Mouse (Mus musculus) megakaryocyte, adult 5-6 weeks (primary cell): Measurements from ENCODE around the gene RPS10-NUDT3. TPM values are rescaled to one million over a fixed set of nuclear protein-coding genes. Genes with fewer than 3 reads are reported as not detected.

ENCODE experiments used
- ATAC-seq: 2 replicates; pipeline ENCODE4 v1.8.0; 2016; ENCODE audit warnings: mild to moderate bottlenecking, inconsistent platforms; ENCODE audit not compliant: poor library complexity, severe bottlenecking
- total RNA-seq, 2 experiments: library from RNA; stranded (forward) in 1 of 2; stranded (reverse) in 1 of 2; fragments of 153-499, 151-499 nt in 1 of 2; fragments of 221-1000, 200-1000 nt in 1 of 2; gene quantifications; 2 replicates each; pipeline versions ENCODE4 v1.2.3 to v1.2.4; 2015 to 2017

Gene RPS10-NUDT3
- total RNA-seq, 2 experiments from 2014 or later, result not detected

DNA sequence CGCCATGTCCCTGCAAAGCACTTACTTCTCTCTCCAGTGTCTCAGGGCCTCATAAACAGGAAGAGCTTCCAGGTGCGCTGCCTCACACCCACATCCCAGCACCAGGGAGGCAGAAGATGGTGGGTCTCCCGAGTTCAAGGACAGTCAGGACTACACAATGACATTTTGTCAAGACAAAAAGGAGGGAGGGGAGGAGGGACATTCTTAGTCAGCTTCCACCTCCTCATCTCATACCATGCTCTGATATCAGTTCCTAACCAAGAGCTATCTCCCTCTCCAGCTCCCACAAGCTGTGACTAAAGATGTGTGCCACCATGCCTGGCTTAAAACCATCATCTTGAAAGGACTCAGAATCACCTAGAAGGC is 23.5 kb downstream of the RPS10-NUDT3 start:
- no peak for ATAC-seq

DNA sequence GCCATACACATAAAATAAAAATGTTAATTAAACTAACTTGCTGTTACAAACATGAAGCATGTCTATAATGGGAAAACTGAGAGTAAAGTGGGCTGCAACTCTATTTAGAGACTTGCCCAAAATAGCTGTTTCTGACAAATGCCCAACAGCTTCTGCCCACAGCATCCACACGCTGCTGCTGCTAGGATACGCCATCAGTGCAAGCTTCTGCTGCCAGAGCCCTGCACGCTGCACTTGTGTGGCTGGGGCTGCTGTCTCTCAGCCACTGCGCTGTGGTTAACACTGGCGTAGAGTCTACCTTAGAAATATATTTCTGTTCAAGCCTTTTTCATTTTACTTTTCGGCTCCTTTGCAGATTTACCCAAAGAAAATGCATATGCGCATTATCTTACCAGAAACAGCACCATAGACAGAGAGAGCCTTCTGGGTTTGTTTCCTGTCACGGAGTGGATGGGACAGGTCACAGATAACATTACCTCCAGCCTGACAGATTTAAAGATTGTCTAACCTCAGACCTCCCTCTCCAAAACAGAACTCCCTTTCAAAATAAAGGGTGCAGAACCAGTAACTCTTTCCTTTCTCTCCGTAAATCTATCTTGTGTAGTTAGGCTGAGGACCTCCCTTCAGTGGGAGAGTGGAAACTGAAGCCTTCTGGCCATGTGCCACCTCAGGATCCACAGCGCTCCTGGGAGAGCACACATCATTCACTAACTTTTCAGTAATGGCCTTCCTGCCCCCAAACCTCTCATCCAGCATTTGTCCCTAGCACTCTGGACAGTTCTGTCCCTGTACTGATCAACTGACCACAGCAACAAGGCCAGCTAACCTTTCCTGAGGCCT is 24.1 kb downstream of the RPS10-NUDT3 start:
- no peak for ATAC-seq

DNA sequence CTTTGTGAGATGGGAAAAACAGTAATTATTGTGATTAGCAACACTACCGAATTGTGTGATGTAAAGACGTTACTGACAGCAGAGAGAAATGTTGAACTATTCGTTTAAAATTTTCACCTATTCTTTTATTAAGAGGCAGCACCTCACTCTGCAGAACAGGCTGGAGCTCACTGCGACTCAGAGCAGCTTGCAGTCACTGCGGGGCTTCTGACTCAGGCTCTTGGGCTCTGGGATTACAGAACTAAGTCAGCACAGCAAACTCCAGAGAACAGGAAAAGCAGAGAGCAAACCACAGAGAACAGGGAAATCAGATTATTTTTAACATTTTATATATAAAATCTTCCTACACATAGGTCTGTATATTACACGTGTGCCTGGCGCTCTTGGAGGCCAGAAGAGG is 25.4 kb downstream of the RPS10-NUDT3 start:
- ATAC-seq, result no peak

DNA sequence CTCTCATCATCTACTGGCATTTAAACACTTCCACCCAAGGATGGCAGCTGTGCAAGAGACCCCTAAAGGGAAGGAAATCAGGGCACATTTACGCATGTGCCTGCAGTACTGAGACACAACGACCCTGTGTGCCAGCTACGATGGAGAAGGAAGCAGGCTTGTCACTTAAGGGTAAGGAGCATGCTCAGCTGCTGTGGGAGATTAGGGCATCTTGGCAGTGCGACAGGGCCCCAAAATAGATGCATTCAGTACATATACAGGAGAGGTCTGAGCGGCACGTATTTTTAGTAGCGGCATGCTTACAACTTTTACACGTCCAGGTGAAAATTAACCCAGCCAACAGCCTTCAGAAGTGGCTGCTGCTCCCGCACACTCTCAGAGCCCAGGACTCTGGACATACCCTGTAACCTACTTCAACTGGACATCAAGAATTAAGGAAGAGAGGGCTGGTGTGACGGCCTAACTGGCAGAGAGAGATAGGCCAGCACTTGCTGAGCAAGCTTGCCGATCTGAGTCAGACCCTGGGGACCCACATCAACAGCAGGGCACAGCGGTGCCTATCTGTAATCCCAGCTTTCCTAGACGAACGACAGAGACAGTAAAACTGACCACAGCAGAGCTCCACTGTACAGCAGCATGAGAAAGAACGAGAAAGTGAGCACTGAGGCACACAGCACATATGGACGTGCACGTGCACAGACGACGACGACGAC is 31.3 kb downstream of the RPS10-NUDT3 start:
- no peak for ATAC-seq

DNA sequence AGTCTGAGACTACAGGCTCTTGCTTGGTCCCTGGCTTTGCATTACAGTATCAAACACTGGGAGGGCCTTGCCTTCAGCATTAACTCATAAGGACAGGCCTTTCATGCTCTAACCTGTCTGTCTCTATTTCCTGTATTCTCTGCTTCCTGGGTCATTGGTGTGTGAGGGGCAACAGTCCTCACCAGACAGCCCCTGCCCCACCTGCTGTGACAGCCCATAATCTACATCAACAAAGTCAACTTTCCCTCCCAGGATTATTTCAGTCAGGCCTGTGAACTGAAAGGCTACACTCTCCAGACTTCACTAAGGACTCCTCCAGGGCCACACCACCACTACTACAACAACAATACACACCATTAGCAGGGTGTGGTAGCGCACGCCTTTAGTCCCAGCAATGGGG is 32.0 kb downstream of the RPS10-NUDT3 start:
- no peak for ATAC-seq

DNA sequence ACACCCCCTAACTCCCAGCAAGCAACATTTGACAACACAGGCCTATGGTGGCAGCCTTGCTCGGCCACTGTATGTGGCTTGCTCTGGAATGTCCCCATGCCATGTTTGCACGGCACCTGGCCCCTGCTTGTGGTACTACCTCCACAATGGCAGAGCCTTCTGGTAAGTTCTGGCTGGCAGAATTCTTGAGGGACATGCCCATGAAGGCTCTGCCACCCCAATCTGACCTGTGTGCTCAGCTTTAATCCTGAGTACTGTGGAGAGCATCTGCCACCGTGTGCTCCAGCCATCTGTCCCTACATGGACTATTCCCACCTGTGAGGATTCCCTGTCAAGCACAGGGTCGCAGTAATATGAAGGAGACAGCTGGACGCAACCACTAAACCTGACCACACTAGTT is 34.2 kb downstream of the RPS10-NUDT3 start:
- ATAC-seq, result no peak

DNA sequence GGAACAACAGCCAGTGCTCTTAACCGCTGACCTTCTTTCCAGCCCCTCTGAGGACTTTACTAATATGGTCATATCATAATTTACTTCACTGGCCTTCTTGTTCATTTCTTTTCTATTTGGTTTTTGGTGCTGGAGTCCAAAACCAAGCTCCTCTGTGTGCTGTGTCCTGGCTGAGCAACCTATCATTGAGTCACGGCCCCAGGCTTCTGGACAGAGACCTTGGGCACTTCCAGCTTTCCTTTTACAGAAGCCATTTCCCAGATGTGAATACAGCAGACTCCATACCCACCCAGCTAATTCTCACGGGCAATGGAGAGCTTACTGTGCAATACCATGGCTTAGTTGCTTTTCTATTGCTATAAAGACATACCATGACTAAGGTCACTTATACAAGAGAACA is 34.7 kb downstream of the RPS10-NUDT3 start:
- ATAC-seq, result no peak

DNA sequence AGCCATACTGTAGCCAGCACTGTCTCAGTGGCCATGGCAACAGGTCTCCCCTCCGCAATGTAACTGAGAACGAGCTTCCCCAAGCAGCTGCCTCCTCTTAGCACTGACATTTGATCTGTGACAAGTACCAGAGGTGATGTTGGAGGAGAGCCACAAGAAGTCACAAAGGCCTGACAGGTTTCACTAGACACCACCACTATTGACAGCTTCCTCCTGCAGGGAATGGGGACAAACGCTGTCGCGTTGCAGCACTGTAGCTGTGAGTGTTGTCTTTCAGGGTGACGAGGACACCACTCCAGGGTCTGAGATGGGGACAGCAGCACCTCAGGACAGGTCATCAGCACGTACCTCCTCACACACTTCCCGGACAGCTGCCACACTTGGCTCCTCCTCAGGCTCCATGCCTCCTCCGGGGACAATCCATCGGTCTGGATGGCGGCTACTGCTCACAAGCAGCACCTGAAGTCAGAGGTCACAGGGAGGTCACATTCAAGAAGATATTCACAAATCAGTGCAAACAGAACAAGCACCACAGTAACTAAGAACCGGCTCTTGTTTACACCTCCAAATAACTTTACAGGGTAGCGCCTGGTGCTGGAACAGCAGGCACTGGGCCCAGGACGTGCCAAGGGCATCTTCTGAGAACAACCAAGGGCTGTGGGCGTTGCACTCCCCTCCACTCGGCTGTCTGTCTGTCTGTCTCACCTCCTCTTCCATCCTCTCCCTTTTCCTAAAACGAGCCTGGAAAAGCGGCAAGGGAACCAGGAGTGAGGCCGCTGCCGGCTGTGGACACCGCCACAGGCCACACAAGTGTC is 38.4 kb downstream of the RPS10-NUDT3 start:
- no peak for ATAC-seq

DNA sequence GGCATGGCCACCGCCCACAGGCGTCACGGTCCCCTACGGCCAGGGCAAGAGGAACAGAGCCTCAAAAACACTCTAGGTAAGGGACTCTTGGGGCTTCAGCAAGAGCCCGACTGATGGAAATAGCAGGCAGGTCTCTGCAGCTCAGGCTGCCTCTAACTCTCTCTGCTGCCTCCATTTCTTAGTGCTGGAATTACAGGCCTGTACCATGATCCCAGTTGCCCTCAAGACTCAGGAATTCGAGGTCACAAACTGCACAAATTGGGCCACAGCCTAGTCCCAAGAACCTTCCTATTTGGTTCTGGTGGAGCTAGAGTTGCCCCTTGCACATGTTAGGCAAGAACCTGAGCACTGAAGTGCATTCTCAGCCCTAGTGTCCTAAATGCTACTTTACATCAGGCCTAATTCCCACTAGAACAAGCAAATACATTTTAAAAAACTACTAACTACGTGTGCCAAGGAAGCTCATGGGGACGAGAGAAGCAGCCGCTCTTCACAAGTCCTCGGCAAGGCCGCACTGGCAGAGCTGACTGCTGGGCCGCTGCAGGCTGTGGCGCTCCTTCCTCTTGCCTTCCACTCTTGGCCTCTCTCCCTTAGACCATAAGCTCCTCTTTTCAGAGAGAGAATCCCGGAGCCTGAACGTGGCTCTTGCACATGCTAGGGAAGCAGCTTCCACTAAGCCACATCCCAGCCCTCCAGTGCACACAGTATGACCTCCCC is 39.2 kb downstream of the RPS10-NUDT3 start:
- ATAC-seq, result no peak

DNA sequence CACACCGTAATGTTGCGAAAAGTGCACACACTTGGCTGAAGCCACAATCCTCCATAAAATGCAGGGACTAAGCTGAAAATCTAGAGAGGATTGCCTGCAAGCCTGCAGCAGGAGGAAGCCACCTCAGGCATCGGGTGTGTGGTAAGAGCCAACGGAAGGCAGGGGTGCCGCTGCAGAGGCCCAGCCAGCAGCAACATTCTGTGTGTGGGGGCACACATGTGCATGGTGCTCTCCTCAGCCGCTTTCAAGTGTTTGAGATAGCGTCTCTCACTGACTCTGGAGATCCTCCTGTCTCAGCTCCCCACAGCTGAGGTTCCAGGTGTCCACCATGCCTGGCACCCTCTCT is 42.5 kb downstream of the RPS10-NUDT3 start:
- 0 out of 2 replicates have a peak, but pooled peaks have one; percentile 57 for ATAC-seq

DNA sequence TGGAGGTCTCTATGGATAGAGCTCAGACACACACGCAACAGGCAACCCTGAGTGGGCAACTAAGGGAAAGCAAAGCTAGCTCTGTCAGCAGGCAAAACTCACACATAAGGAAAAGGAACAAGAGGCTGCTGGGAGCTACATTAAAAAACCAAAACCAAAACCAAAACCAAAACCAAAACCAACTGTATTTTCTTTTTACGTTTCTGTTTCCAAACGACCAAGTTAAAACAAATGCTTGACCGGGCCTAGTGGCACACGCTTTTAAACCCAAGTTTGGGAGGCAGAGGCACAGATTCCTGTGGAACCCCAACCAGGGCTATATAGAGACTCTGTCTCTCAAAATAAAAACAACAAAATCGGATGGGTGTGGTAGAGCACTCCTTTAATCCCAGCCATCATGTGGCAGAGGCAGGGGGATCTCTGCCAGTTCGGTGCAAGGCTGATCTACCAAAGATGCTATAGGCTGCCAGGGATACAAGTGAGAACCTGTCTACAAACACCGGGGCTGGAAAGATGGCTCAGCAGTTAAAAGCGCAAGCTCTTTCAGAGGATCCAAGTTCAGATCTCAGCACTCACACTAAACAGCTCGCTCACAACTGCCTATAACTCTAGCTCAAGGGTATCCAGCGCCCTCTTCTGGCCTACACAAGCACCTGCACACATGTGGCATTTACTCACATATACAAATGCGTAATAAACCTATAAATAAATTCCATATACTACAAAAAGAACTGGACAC is 43.0 kb downstream of the RPS10-NUDT3 start:
- ATAC-seq, result peak; percentile 82

DNA sequence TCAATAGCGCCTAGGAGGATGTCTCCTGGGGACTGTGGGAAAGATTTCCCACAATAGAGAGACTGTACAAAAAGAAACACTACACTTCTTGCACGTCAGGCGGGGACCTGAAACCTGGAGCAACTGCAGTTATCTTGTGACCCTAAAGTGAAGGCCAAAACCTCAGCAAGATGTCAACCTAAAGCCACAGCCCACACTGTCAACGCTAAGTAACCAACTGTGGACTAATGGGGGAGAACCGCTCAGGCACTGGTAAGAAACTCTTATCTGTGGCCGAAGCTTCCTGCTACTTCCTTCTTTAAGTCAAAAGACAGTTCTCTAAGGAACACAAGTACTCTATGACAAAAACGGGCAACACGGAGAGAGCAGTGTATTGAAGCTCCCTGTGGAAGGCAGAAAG is 46.8 kb downstream of the RPS10-NUDT3 start:
- ATAC-seq, result peak; percentile 54

DNA sequence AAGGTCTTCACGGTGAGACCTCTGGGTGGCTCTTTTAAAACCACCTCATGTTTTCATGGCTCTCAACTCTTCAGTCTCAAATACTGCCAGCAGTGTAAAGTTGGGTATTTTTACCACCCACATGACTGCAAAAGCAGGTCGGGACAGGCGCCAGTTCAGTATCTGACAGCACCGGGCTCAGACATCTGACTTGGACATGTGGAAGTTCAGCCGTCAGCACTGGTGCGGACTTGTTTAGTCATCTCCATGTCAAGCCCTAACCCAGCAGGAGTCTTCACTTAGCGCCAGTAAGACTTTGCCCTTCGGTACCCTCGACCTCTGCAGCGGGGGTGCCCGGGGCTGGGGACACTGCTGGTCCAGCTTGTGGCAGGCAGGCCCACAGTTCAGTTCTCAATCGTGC is 47.8 kb downstream of the RPS10-NUDT3 start:
- no peak for ATAC-seq

DNA sequence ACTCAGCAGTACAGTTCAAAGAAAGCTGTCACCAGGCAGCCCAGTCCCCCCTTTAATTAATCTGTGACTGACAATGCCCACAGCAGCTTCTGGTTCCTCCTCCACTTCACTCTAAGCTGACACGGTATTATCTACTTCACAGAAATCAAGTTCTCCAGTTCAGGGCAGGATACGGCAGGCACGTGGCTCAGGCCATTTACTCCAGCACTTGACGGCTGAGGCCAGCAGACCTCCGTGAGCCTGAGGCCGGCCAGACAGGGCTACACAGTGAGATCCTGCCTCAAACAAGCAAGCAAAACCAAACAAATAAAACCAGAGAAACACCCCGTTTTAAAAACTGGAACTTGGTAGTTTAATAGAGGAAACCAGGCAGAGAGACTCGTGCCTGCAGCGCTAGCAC is 48.4 kb downstream of the RPS10-NUDT3 start:
- no peak for ATAC-seq

DNA sequence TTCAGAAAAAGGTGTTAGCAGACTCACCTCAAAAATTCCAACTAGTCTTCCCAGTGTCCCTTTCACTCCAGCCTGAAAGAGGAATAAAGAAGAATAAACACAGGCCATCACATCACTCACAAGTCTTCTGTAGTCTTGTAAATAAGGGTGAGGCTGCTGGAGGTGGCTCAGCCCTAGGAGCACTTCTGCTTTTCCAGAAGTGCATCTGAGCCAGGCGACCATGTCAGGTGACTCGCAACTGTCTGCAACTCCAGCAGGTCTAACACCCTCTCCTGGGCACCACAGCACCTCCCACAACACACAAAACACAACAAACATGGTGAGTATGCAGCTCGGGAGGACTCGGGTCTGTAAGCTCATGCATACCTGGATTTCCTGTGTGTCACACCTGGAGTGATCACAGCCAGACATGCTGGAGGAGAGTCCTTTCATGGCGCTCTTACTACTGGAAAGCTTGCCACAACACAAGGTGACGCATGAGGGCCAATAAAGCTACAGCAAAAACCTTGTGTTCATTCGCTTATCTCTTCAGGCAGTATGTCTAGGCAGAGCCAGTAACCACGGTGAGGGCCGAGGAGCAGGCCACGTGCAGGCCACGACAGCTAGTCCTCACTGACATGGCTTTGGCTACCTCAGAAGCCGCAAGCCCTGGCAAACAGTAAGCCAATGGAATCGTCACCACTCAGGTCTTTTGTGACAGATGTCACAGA is 51.7 kb downstream of the RPS10-NUDT3 start:
- ATAC-seq, result peak; percentile 64

DNA sequence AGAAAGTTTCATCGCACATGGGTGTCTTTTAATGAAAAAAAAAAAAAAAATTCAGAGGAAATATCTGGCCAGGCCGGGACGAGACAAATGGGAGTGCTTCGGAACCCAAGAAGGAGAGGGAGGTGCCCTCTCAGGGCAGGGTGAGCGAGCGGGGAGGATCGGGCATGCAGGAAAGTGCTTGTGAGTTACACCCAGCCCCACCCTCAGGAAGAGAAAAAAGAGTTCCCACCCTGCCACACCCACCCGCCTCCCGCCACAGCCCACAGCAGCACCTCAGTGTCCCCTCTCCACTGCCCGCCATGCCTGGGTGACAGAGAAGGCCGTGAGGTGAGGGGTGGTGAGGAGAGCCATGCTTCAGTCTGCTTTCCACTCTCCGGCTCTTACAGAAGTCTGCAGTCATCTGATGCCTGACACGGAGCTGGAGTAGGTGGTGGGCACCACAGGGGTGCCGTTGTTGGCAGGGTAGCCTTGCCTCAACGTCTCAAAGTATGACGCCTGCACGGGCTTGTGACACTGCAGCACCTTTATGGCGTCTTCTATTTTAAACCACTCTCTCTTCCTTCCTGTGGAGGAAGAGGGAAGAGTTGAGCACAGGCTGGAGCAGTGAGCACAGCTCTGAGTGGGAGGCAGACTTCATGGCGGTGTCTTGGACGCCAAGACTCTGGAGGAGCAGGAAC is 54.5 kb downstream of the RPS10-NUDT3 start:
- no peak for ATAC-seq

DNA sequence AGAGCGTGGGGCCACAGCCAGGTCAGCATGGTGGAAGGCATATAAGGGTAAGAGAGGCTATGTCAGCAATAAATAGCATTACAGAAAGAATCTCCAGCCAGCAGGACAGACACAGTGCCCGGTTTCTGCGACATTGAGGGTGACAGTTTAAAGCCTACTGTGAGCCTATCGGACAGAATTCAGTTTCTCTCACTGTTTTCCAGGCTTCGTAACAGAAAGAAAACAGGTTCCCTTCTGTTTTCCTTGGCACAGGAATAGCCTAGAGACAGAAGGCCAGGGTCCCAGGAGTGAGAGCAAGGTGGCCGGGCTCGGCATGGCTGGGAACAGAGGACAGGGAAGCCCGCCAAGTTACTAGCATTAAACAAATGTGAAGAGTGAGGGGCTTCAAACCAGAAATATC is 55.2 kb downstream of the RPS10-NUDT3 start:
- ATAC-seq, result no peak

DNA sequence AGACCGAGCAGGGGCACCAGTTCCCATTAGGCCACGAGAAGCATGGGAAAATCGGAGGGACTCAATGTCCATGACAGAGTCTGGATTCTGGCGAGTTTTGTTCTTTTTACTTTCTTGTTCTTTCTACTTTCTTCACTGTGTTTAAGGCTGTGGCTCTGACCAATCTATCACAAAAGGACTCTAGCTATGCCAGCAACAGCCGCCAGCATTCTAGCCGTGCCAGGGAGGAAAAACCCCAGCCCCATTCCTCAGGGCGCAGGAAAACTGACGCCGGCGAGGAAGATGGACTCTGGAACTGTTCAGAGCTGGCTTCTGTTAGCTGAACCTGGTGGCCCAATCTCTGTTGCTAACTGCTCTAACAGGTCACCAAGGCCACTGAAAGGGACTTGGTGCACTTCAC is 56.5 kb downstream of the RPS10-NUDT3 start:
- no peak for ATAC-seq

DNA sequence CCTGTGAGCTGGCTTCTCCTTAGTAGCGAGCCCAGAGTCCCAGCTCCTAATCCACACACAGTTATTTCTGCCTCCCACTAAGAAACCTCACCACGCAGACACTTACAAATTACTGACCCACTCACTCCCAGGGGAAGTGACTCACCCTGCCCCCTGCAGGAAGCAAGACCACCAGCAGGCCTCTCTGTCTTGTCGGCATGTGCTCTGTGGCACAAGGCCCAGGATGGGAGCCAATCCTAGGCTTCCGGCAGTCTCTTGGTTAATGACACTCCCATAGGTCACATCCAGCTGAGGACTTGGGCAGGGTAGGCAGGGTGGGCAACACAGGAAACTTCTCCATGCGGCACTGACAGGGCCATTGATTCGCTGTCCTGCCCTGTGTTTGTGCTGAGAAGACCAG is 57.6 kb downstream of the RPS10-NUDT3 start:
- no peak for ATAC-seq
